Mouse (Mus musculus) adrenal gland, postnatal 36 days (tissue): ENCODE data around the gene Cmtm1. TPM values are rescaled to one million over a fixed set of nuclear protein-coding genes. Genes with fewer than 3 reads are reported as not detected.
A peak's percentile ranks its signal among the peaks of the same experiment; 100 is the strongest.
"Not testable (repeated sequence)": the region's sequence is repeated elsewhere in the genome, so short reads cannot be mapped to it uniquely, and the experiment has no call there.

Experiments
- DNase-seq, 2 experiments: peaks; one replicate each; pipeline ENCODE4 v3.0.0; 2021; ENCODE audit warnings: mixed read lengths in 1 of 2
- total RNA-seq, 2 experiments: library from RNA; stranded (reverse); gene quantifications; 2 replicates each; pipeline ENCODE4 v1.2.3; 2021

Cmtm1 gene
- total RNA-seq, 2 experiments from 2014 or later = not detected

DNA sequence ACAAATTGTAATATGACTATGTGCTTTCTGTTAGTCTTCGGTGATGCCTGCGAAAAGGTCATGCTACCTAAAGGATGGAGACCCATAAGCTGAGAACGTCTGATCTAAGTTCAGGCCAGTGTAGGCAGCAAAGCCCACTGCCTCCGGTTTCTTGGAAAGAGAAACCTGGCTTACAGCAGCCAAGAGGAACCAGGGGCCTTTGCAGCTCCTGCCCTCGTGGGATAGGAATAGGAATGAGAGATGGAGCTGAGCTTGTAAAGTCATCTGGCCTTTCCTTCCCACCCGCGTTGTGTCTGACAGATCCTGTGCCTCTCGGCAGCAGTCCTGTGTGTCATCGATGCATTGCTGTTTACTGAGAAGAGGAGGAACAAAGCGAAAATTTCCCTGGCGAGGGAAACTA is 11.3 kb upstream of the Cmtm1 start, which contains the start of gene Gm11020:
Gm11020 (plus strand) TSS at position 301 of the 400 bp plus-strand sequence.
- DNase-seq = not testable (repeated sequence)

DNA sequence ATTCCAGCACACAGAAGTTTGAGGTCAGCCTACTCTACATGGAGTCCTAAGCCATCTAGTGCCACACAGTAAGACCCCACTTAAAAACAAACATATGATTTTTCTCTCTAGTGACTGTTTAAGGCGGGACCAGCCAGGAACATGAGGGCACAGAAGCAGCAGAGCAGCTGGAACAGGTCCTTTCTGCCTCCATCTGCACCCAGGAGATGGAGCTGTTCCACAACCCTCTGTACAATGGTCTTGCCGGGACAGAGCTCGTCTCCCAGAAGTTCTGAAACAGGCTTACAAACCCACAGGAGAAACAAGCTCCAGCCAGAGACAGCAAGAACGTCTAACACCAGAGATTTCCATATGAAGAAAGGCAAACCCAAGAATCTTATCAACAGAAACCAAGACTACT is 3.4 kb upstream of the Cmtm1 start:
- DNase-seq = peak in 1 of 2 experiments; percentile 31

DNA sequence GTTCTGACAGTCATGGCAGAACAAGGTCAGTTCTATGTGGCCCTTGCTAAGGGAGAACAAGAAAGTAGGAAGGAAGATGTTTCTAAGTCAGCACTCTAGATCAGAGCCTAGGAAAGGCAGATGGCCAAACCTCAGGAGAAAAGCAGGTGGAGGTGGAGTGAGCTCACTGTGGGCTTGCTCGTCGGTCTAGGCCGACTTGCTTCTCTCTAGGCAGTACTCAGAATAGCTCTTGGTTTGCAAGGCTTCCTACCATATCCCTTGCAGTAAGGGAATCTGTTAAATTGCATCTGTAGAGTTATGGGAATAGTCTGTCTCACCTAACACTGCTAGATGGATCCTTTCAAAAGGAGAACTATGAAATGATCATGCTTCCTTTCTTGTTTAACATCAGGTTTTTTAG is 2.1 kb upstream of the Cmtm1 start:
- DNase-seq = not testable (repeated sequence)

DNA sequence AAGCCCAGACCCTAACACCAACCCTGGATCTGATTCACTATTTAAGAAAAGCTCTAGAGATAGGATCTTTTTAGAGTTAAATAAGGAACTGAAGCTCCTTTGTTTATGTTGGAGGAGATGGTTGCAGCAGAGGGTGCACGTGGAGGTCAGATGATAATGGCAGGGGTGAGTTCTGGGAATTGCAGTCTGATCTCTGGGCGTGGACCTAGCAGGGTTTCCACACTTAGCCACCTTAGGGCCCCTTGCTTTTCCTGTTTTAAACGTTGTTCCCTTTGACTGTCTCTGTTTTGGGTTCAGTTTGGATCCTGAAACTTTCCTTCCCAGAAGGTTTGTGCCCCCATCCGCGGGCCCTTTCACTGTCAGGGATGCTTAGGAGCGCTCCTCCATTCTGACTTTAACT is 1.6 kb downstream of the Cmtm1 start:
- not testable (repeated sequence) for DNase-seq

DNA sequence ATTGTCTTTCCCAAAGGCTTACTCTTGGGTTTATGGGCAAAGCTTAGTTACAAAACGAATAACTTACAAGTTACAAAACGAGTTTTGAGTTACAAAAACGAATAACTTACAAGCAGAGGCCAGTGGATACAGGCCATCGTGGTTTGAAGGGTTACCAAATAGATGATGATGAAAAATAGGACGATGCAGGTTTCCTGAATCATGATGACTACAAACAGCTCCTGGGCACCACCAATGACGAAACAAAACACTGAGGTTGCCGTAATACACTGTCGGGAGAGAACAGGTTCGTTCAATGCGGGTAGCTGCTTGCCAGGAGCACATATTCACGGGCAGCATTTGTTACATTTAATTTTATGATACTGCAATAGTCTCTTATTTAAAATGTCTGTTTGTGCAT is 5.0 kb downstream of the Cmtm1 start:
- no peak for DNase-seq

DNA sequence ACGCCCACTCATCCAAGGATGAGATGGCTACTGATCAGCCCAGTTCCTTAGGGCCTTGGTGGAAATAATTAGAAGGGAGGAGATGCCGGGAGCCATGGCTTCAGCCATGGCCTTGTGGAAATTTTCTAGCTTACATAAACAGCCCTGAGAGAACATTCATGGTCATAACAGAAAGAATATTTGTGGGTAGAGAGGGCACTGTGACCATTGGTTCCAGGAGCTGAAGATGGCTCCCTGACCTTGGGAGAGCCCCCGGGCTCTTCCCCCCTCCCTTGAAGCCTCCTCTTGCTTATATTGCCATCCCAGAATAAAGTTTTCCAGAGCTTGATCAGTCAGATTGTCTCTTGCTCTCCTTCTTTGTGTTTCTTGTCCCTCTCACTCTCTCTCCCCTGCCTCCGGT is 7.4 kb downstream of the Cmtm1 start:
- DNase-seq = peak in 1 of 2 experiments; percentile 22

DNA sequence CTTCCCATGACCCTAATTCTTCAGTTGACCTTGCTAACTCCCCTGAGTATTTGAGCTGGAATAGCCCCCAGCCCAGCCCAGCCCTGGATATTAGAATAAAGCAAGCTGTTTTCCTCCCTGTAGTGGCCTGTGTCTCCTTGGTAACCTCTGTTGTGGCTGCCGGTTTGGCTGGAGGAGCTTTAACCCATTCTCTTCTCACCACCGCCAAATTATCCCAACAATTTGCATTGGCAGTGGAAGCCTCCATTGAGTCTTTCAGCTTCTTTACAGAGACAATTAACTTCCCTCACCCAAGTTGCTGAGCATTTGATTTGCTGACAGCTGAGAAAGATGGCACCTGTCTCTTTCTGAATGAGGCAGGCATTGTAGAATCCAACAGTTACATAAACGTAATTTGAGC is 8.4 kb downstream of the Cmtm1 start:
- DNase-seq = not testable (repeated sequence)

DNA sequence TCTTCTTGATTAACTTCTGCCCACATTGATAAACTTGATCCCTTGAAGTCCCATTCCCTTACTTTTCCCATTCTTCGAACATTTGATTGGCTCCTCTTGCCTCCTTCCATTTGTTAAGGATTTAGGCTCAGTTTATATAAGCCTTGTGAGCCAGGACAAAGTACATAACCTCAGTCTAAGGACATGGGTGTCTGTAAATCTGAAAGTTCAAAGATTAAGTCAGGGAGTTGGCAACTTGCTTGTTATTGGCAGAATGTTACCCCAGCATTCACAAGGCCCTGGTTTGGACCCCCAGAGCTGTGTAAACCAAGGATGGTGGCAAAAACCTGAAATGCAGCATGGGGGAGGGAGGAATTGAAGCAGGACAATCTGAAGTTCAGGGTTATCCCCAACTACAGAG is 15.5 kb downstream of the Cmtm1 start:
- DNase-seq = no peak

DNA sequence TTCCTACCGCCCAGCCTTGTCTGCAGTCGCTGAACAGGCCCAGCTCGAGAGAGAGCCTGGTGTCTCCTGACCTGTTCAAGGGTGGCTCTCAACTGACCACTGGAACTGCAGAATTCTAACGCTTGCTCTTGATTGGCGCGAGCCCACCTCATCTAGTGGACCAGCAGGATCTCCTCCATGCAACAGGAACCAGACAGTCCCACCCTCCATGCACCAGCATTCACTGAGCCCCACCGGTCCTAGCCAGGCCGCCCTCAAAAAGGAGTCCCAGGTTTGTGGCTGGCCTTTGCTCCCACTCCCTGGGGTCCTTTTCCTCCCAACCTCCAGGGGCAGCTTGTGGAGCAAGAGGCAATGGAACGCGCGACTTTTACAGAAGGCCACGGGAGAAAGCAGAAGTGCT is 16.9 kb downstream of the Cmtm1 start, which contains the start of gene Cmtm2a:
Cmtm2a (minus strand) TSS at position 101 of the 400 bp plus-strand sequence.
- DNase-seq = peak in 1 of 2 experiments; percentile 22

DNA sequence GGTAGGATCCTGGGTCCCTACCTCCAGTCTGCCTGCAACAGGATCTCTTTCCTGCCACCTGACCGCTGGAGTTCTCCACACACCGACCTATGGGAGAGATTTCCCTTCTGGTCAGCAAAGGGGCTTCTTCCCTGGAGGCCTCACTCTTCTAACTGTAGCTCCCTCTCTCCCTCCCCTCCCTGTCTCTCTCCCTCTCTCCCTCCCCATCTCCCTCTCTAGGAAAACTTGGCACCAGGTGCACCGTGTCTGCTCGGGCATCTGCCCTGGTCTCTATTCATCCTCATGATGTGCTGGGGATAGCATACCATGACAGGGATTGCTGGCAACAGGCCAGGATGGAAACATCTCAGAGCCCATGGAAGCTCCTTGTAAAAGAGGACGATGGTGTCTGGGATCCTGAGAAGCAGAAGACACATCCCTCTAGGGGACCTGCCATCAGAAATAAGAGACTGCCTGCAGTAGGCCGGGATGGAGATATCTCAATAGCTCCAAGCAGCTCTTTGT is 41.0 kb downstream of the Cmtm1 start:
- no peak for DNase-seq

DNA sequence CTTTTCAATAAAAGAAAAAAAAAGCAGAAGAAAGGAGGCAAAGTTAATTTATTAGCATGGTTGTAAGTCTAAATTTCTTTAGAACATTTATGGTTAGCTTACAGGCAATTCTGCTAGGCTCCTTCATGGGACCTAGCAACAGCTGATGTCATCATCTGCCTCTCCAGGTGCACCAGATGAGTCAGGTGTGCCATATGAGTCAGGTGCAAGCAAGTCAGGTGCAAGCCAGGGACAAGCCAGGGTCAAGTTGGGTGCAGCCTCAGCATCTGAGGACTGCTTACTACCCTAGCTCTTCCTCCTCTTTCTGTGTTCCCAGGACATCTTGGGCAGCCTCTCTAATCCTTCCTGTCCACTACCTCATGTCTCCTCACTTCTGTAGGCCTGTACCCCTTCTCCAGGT is 41.6 kb downstream of the Cmtm1 start:
- DNase-seq = no peak

DNA sequence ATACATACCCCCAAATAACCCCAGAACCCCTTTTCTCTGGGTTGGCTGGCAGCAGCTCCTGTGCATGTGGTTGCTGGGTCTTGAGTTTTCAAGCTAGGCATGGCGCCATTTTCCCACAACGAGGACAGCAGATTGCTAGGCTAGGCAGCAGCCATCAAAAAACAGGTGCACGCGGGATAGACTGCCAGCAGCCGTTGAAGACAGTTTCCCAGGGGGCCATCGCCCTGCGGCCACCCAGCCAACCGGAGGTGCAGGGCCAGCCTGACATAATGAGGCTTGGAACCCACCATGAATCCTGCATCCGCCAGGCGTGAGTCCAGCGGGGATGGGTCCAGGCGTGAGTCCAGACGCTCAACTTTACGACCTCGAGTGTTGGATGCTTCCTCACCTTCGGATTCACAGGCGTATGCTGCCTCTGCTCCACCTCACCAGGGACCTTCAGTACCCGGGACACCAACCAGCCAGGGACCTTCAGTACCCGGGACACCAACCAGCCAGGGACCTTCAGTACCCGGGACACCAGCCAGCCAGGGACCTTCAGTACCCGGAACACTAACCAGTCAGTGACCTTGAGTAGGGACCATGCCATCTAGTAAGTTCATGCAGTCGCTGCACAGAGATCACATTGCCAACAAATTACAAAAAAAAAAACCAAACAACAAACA is 45.5 kb downstream of the Cmtm1 start:
- peak; percentile 52 to 61 for DNase-seq

DNA sequence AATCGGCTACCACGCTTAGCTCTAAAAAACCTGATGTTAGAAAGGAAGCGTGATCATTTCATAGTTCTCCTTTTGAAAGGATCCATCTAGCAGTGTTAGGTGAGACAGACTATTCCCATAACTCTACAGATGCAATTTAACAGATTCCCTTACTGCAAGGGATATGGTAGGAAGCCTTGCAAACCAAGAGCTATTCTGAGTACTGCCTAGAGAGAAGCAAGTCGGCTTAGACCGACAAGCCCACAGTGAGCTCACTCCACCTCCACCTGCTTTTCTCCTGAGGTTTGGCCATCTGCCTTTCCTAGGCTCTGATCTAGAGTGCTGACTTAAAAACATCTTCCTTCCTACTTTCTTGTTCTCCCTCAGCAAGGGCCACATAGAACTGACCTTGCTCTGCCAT is 48.1 kb downstream of the Cmtm1 start:
- DNase-seq = not testable (repeated sequence)

DNA sequence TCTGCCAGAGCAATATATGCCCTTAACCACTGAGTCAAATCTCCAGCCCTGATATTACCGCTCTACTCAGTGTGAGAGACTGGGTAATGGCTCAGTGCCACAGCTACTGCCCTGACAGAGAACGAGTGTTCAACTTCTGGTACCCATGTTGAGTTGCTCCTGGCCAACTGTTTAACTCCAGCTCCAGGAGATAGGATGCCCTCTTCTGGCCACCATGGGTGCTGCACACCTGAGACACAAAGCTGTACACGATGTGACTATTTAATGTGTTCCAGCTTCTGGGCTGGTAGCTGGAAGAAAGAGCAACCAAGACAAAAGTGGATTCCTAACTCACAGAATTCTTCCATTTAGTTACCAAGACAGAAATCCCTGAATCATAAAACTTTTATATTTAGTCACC is 56.9 kb downstream of the Cmtm1 start:
- DNase-seq = peak; percentile 41 to 60

DNA sequence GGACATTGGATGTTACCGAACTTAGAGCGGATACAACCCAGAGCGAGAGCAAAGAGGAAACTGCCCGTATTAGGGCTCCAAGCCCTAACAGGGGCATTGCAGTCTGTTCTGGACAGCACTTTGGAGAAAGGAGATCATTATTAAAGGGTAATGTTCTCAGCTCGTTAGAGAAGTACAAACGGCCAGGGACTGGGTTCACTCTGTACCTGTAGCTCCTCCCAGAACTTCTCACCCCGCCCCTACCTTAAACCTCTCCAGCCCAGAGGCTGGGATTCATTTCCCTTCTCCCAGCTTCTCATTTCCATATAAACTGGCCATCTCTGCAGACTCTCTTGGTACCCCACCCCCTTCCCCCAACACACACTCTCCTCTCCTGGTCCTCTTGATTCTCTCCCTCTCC is 58.5 kb downstream of the Cmtm1 start:
- DNase-seq = peak in 1 of 2 experiments; percentile 39

DNA sequence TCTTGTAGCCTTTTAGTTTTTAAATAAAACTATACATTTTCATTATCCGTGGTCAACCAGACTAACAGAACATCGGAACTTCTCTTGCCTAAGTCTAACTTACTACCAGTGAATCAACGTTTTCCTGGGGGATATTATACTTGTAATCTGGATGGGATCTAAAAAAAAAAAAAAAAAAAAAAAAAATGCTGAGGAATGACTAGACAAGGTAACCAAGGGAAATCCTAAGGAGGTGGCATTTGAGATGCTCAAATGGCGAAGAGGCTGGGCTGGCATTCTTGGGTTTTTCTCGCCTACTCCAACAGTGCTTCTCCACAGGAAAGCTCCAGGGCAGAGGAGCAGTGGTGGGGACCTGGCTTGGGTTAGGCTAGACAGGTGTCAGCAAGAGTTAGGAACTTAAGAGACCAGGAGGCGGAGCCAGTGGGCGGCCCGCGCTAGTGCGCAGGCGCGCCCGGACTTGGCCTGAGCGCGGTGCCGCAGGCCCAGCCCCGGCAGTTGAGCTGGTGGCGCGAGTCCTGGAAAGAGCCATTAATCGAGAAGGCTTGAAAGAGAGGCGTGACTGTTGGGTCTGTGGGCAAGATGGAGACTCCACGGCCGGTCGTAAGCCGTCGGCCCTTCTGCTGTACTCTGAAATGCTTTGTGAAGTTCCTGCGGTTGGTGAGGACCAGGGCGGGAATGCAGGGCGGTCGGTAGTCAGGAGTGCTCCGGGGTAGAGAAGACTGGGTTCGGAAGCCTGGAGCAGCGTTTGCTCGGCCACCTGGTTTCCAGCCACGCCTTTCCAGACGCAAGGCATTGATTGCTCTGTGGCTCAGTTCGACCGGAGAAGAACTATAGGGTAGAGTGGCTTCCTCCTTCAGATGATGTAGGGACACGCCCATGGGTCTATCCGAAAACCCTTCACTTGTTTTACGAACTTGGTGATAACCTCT is 59.2 kb downstream of the Cmtm1 start, which contains the start of gene Cklf:
Cklf (plus strand) TSS at position 423 of the 929 bp plus-strand sequence.
- peak; percentile 90 to 94 for DNase-seq

DNA sequence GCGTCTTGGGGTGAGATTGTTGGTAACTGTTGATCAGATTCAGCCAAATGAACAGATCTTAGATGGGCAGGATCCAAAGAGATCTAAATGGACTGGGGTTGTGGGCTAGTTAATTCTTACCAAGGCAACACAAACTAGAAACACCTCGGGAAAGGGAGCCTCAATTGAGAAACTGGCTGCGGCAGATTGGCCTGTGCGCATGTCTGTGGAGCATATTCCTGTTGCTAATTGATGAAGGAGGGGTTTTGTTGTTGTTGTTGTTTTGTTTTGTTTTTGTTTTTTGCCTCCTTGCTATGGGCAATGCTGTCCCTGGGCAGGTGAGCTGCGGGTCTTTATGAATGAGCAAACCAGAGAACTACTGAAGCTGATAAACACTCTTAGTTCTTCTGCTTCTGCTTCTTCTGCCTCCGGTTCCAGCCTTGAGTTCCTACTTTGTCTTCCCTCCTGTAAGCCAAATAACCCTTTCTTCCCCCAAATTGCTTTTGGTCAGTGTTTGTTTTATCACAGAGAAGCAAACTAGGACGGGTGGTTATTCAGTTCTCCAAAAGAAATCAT is 60.4 kb downstream of the Cmtm1 start:
- no peak for DNase-seq

DNA sequence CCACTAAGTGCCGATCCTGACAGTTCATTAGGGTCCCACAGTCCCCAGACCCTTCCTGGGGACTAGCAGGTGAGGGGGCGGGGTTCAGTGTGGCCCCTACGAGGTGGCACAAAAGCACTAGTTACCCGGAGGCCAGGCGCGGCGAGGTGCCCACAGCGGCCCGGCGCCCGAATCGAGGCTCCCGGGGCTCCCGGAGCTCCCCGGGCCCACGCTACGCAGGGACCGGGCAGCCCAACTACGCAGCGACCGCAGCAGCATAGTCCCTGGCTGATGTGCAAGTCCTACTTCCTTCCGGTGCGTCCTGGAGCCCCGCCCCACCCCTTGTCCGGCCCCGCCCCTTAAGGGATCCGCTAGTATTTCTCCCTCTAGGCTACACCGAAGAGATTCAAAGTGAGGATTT is 61.7 kb downstream of the Cmtm1 start, which contains the start of gene Tk2:
Tk2 (minus strand) TSS at position 283 of the 400 bp plus-strand sequence.
- DNase-seq = peak; percentile 85 to 90

DNA sequence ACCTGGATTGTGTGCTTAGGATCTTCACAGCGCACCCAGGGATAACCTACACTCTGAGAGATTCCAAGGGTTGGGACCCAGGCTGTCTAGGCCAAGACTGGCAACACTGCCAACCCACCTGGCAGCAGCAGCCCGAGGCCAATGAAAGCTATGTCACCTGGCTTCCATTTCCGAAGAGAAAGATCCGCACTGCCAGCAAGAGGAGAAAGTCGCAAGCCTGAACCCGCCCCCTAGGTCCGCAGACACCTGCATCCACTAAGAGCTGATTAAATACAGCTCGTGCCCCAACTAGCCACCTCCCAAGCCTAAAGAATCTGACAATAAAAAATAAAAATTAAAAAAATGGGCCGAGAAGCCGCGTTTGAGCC is 62.1 kb downstream of the Cmtm1 start:
- no peak for DNase-seq

DNA sequence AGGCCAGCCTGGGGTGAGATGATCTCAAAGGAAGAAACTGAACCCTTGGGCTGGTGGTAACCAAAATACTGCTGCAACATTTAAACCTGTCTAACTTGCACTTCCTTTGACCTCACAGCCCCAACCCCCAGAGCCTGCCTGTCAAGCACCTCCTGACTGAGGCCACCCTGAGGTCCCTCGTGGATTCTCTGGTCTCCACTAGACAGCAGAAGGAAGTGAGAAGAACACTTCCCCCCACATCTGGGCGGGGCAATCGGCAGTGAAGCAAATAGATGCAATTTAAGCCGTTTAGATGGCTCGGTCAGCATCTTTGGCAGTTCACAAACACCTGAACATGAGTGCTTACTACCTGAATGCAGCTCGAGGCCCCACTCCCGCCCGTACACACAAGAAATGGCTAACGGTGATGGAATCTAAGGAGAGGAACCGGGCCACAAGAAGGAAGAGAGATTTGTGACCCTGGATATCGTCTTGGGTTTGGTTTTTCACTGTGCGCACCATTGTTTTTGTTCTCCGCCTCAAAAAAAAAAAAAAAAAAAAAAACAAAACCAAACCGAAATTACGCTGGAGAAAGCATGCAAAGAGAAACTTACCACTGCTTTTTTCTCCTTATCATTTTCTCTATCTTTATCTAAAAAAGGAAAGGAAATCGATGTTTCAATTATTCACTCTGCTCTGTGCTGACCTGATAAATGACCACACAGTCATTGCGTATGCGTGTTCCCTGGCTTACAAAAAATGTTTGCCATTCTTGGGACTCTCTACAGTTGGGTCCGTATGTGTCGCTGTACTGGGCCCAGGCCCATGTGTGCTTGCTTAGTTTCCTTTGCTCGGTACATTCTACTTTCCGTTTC is 62.7 kb downstream of the Cmtm1 start:
- peak in 1 of 2 experiments; percentile 48 for DNase-seq

DNA sequence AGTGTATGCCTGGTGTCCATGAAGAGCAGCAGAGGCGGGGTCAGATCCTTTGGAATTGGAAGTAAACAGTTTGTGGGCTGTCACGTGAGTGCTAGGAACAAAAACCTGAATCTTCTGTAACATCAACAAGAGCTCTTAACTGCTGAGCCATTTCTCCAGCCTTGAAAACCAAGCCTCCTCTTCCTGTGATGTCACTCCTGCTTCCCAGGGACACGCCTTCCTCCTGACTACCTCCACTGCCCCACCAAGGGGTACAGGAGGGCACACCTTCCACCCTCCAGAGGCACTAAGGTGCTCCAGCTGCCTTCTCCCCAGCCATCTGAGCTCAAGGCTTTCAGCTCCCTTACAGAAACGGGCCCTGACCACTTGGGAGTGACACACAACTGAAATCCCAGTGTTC is 63.3 kb downstream of the Cmtm1 start:
- no peak for DNase-seq
